Mouse (Mus musculus): ENCODE measurements around the gene Olfr1109. TPM values are rescaled to one million over a fixed set of nuclear protein-coding genes. Genes with fewer than 3 reads are reported as not detected.

Gene Olfr1109
- polyA plus RNA-seq (2016; fragmentation: Nextera tagmentation; extraction: Ambion mirVana), result not detected in 2 replicates

- WGBS, result 32% methylated on average over 1 of the region's 1 CpGs
- Histone ChIP-seq H3K9ac (no peak within 1 kb of the TSS), H3K9me3 (no peaks in the 10 kb centered on the region), H3K4me2 (no peak within 1 kb of the TSS), H3K27ac (no peak within 1 kb of the TSS), H3K4me1 (no peaks in the 10 kb centered on the region), H3K4me3 (replicated peaks) (no peak within 1 kb of the TSS), H3K27me3 (no peaks in the 10 kb centered on the region), H3K36me3 (replicated peaks) (no peaks in the 10 kb centered on the region)
- ATAC-seq (ENCODE audit: low FRiP score), result no peak
Measured at GRCm38 (mm10) chr2:87095908-87096307, at the start of gene Olfr1109. Gene Olfr1109 (minus strand): TSS chr2:87096008.

GRCm38 (mm10) chr2:87140200-87140599 lies 44.4 kb upstream of the Olfr1109 start, which contains the start of gene Olfr1110:
Gene Olfr1110 (minus strand): TSS chr2:87140300.
- WGBS, result 94% methylated on average over 1 of the region's 1 CpGs
- no peak within 1 kb of the TSS for H3K27ac ChIP-seq
- no peak within 1 kb of the TSS for H3K4me3 ChIP-seq (replicated peaks)
- no peak within 1 kb of the TSS for H3K9ac ChIP-seq
- H3K36me3 ChIP-seq (replicated peaks), result no peaks in the 10 kb centered on the region
- no peak within 1 kb of the TSS for H3K4me2 ChIP-seq
- no peaks in the 10 kb centered on the region for H3K27me3 ChIP-seq
- no peaks in the 10 kb centered on the region for H3K9me3 ChIP-seq
- H3K4me1 ChIP-seq, result no peaks in the 10 kb centered on the region
- ATAC-seq (ENCODE audit: low FRiP score), result no peak

- Histone ChIP-seq H3K36me3 (replicated peaks) (no peaks in the 10 kb centered on the region), H3K4me1 (no peaks in the 10 kb centered on the region), H3K27me3 (no peaks in the 10 kb centered on the region), H3K4me2 (no peak within 1 kb of the TSS), H3K9me3 (no peaks in the 10 kb centered on the region), H3K27ac (no peak within 1 kb of the TSS), H3K9ac (no peak within 1 kb of the TSS), H3K4me3 (replicated peaks) (no peak within 1 kb of the TSS)
- ATAC-seq (ENCODE audit: low FRiP score), result no peak
Measured at GRCm38 (mm10) chr2:87114467-87114866, 18.7 kb upstream of the Olfr1109 start, which contains the start of gene Olfr259. Gene Olfr259 (minus strand): TSS chr2:87114567.

- ATAC-seq (ENCODE audit: low FRiP score), result no peak
- Histone ChIP-seq H3K9me3 (no peaks in the 10 kb centered on the region), H3K36me3 (replicated peaks) (no peaks in the 10 kb centered on the region), H3K4me2 (no peak within 1 kb of the TSS), H3K27me3 (no peaks in the 10 kb centered on the region), H3K4me3 (replicated peaks) (no peak within 1 kb of the TSS), H3K4me1 (no peaks in the 10 kb centered on the region), H3K27ac (no peak within 1 kb of the TSS), H3K9ac (no peak within 1 kb of the TSS)
- 79% methylated on average over 1 of the region's 1 CpGs for WGBS
Measured at GRCm38 (mm10) chr2:87075717-87076116, 20.1 kb downstream of the Olfr1109 start, which contains the start of gene Olfr1107. Gene Olfr1107 (minus strand): TSS chr2:87075817.

GRCm38 (mm10) chr2:87052173-87052572 lies 43.6 kb downstream of the Olfr1109 start, which contains the start of gene Olfr1106:
Gene Olfr1106 (minus strand): TSS chr2:87052273.
- ATAC-seq (ENCODE audit: low FRiP score), result no peak
- Histone ChIP-seq H3K9me3 (no peaks in the 10 kb centered on the region), H3K4me1 (no peaks in the 10 kb centered on the region), H3K36me3 (replicated peaks) (no peaks in the 10 kb centered on the region), H3K27ac (no peak within 1 kb of the TSS), H3K9ac (no peak within 1 kb of the TSS), H3K4me2 (no peak within 1 kb of the TSS), H3K27me3 (no peaks in the 10 kb centered on the region), H3K4me3 (replicated peaks) (no peak within 1 kb of the TSS)
- 84% methylated on average over 1 of the region's 1 CpGs for WGBS

Other genes with a start within 250 kb of the Olfr1109 start
- gene Olfr1095, start 244.3 kb downstream of the Olfr1109 start, polyA plus RNA-seq (2016; fragmentation: Nextera tagmentation; extraction: Ambion mirVana), result not detected in 2 replicates
- gene Gm13723, start 221.2 kb downstream of the Olfr1109 start, polyA plus RNA-seq (2016; fragmentation: Nextera tagmentation; extraction: Ambion mirVana), result not detected in 2 replicates
- gene Olfr1097, start 203.8 kb downstream of the Olfr1109 start, polyA plus RNA-seq (2016; fragmentation: Nextera tagmentation; extraction: Ambion mirVana), result not detected in 2 replicates
- not detected in 2 replicates for gene Olfr1098, start 171.5 kb downstream of the Olfr1109 start, polyA plus RNA-seq (2016; fragmentation: Nextera tagmentation; extraction: Ambion mirVana)
- not detected in 2 replicates for gene Olfr1099, start 135.3 kb downstream of the Olfr1109 start, polyA plus RNA-seq (2016; fragmentation: Nextera tagmentation; extraction: Ambion mirVana)
- not detected in 2 replicates for gene Olfr1100, start 116.1 kb downstream of the Olfr1109 start, polyA plus RNA-seq (2016; fragmentation: Nextera tagmentation; extraction: Ambion mirVana)
- not detected in 2 replicates for gene Olfr1101, start 104.8 kb downstream of the Olfr1109 start, polyA plus RNA-seq (2016; fragmentation: Nextera tagmentation; extraction: Ambion mirVana)
- gene Olfr1102, start 97.6 kb downstream of the Olfr1109 start, polyA plus RNA-seq (2016; fragmentation: Nextera tagmentation; extraction: Ambion mirVana), result not detected in 2 replicates
- gene Olfr1104, start 68.9 kb downstream of the Olfr1109 start, polyA plus RNA-seq (2016; fragmentation: Nextera tagmentation; extraction: Ambion mirVana), result not detected in 2 replicates
- not detected in 2 replicates for gene Olfr1105, start 59.5 kb downstream of the Olfr1109 start, polyA plus RNA-seq (2016; fragmentation: Nextera tagmentation; extraction: Ambion mirVana)
- gene Olfr1106, start 43.7 kb downstream of the Olfr1109 start, polyA plus RNA-seq (2016; fragmentation: Nextera tagmentation; extraction: Ambion mirVana), result not detected in 2 replicates
- not detected in 2 replicates for gene Olfr1107, start 20.2 kb downstream of the Olfr1109 start, polyA plus RNA-seq (2016; fragmentation: Nextera tagmentation; extraction: Ambion mirVana)
- gene Olfr259, start 18.6 kb upstream of the Olfr1109 start, polyA plus RNA-seq (2016; fragmentation: Nextera tagmentation; extraction: Ambion mirVana), result not detected in 2 replicates
- not detected in 2 replicates for gene Olfr1110, start 44.3 kb upstream of the Olfr1109 start, polyA plus RNA-seq (2016; fragmentation: Nextera tagmentation; extraction: Ambion mirVana)
- not detected in 2 replicates for gene Olfr1111, start 56.6 kb upstream of the Olfr1109 start, polyA plus RNA-seq (2016; fragmentation: Nextera tagmentation; extraction: Ambion mirVana)
- gene Olfr1112, start 91.8 kb upstream of the Olfr1109 start, polyA plus RNA-seq (2016; fragmentation: Nextera tagmentation; extraction: Ambion mirVana), result not detected in 2 replicates
- not detected in 2 replicates for gene Olfr1113, start 113.0 kb upstream of the Olfr1109 start, polyA plus RNA-seq (2016; fragmentation: Nextera tagmentation; extraction: Ambion mirVana)
- not detected in 2 replicates for gene Olfr1115, start 152.0 kb upstream of the Olfr1109 start, polyA plus RNA-seq (2016; fragmentation: Nextera tagmentation; extraction: Ambion mirVana)
- gene Olfr1116, start 171.5 kb upstream of the Olfr1109 start, polyA plus RNA-seq (2016; fragmentation: Nextera tagmentation; extraction: Ambion mirVana), result not detected in 2 replicates
- not detected in 2 replicates for gene Olfr1118, start 211.6 kb upstream of the Olfr1109 start, polyA plus RNA-seq (2016; fragmentation: Nextera tagmentation; extraction: Ambion mirVana)

Measured in forebrain, embryonic 12.5 days (tissue).